Mouse (Mus musculus): Measurements from ENCODE around the gene Fbxl17. TPM values are rescaled to one million over a fixed set of nuclear protein-coding genes. Genes with fewer than 3 reads are reported as not detected.

The Fbxl17 gene
- polyA plus RNA-seq (2015; fragmentation: Nextera tagmentation; extraction: Ambion mirVana) = 7.7 and 8.8 TPM in 2 replicates

- Histone ChIP-seq H3K4me1 (peaks cover 38% of the 10 kb centered on the region), H3K27ac (peak within 1 kb of the TSS; percentile 98), H3K4me2 (peak within 1 kb of the TSS; percentile 75), H3K27me3 (no peaks in the 10 kb centered on the region), H3K9me3 (no peaks in the 10 kb centered on the region), H3K9ac (peak within 1 kb of the TSS; percentile 99), H3K4me3 (peak within 1 kb of the TSS; percentile 91), H3K36me3 (peaks cover 9% of the 10 kb centered on the region; the same call in 1 of the 2 replicates)
- peak; percentile 54 for ATAC-seq (ENCODE audit: insufficient number of reproducible peaks, insufficient read depth, low FRiP score, low TSS enrichment, low read depth)
- under 1% methylated on average over 76 of the region's 80 CpGs for WGBS
These were observed at the start of gene Fbxl17 for GRCm38 (mm10) chr17:63499636-63500155. Gene Fbxl17, minus strand, starts transcription at chr17:63500017.

GRCm38 (mm10) chr17:63547465-63547864, 47.6 kb upstream of the Fbxl17 start:
- Histone ChIP-seq H3K9me3 (0 out of 2 replicates have a peak, but pooled peaks cover 2% of the 10 kb centered on the region), H3K4me1 (no peaks in the 10 kb centered on the region)
- ATAC-seq (ENCODE audit: insufficient number of reproducible peaks, insufficient read depth, low FRiP score, low TSS enrichment, low read depth) = no peak

GRCm38 (mm10) chr17:63534576-63535265, 34.9 kb upstream of the Fbxl17 start:
- no peak overlapping the region for H3K9ac ChIP-seq
- no peaks in the 10 kb centered on the region for H3K27me3 ChIP-seq
- H3K36me3 ChIP-seq = no peaks in the 10 kb centered on the region
- H3K4me1 ChIP-seq = no peaks in the 10 kb centered on the region
- no peaks in the 10 kb centered on the region for H3K9me3 ChIP-seq
- H3K27ac ChIP-seq = no peak overlapping the region
- WGBS = 82% methylated on average over 17 of the region's 17 CpGs
- ATAC-seq (ENCODE audit: insufficient number of reproducible peaks, insufficient read depth, low FRiP score, low TSS enrichment, low read depth) = no peak
- no peak overlapping the region for H3K4me2 ChIP-seq
- H3K4me3 ChIP-seq = no peak overlapping the region

More at GRCm38 (mm10) chr17:63547465-63547864, 47.6 kb upstream of the Fbxl17 start:
- Histone ChIP-seq H3K27ac (no peak overlapping the region), H3K9ac (no peak overlapping the region), H3K4me3 (no peak overlapping the region), H3K4me2 (no peak overlapping the region), H3K36me3 (no peaks in the 10 kb centered on the region), H3K27me3 (no peaks in the 10 kb centered on the region)
- 78% methylated on average over 4 of the region's 4 CpGs for WGBS

- WGBS = 23% methylated on average over 6 of the region's 6 CpGs
- H3K27me3 ChIP-seq = no peaks in the 10 kb centered on the region
- ATAC-seq (ENCODE audit: insufficient number of reproducible peaks, insufficient read depth, low FRiP score, low TSS enrichment, low read depth) = no peak
- H3K9me3 ChIP-seq = no peaks in the 10 kb centered on the region
- H3K4me2 ChIP-seq = no peak overlapping the region
- H3K27ac ChIP-seq = no peak overlapping the region
- no peak overlapping the region for H3K9ac ChIP-seq
- H3K4me3 ChIP-seq = no peak overlapping the region
- H3K4me1 ChIP-seq = no peaks in the 10 kb centered on the region
- H3K36me3 ChIP-seq = no peaks in the 10 kb centered on the region
These were observed 33.4 kb upstream of the Fbxl17 start for GRCm38 (mm10) chr17:63533074-63533836.

- no peaks in the 10 kb centered on the region for H3K4me1 ChIP-seq
- no peak overlapping the region for H3K27ac ChIP-seq
- H3K4me3 ChIP-seq = no peak overlapping the region
- no peaks in the 10 kb centered on the region for H3K36me3 ChIP-seq
- no peaks in the 10 kb centered on the region for H3K27me3 ChIP-seq
- ATAC-seq (ENCODE audit: insufficient number of reproducible peaks, insufficient read depth, low FRiP score, low TSS enrichment, low read depth) = no peak
- WGBS = 83% methylated on average over 6 of the region's 6 CpGs
- H3K9me3 ChIP-seq = no peaks in the 10 kb centered on the region
- H3K9ac ChIP-seq = no peak overlapping the region
- no peak overlapping the region for H3K4me2 ChIP-seq
These were observed 29.7 kb upstream of the Fbxl17 start for GRCm38 (mm10) chr17:63529476-63529875.

- Histone ChIP-seq H3K36me3 (no peaks in the 10 kb centered on the region), H3K4me1 (no peaks in the 10 kb centered on the region), H3K4me3 (no peak overlapping the region), H3K27me3 (no peaks in the 10 kb centered on the region), H3K27ac (no peak overlapping the region), H3K9ac (no peak overlapping the region), H3K9me3 (no peaks in the 10 kb centered on the region), H3K4me2 (no peak overlapping the region)
- no peak for ATAC-seq (ENCODE audit: insufficient number of reproducible peaks, insufficient read depth, low FRiP score, low TSS enrichment, low read depth)
- WGBS = 67% methylated on average over 2 of the region's 2 CpGs
These were observed 20.9 kb upstream of the Fbxl17 start for GRCm38 (mm10) chr17:63520691-63521090.

GRCm38 (mm10) chr17:63510451-63510850, 10.6 kb upstream of the Fbxl17 start:
- 47% methylated on average over 2 of the region's 2 CpGs for WGBS
- no peak overlapping the region for H3K4me2 ChIP-seq
- ATAC-seq (ENCODE audit: insufficient number of reproducible peaks, insufficient read depth, low FRiP score, low TSS enrichment, low read depth) = no peak
- H3K36me3 ChIP-seq = no peaks in the 10 kb centered on the region
- no peak overlapping the region for H3K4me3 ChIP-seq
- no peak overlapping the region for H3K27ac ChIP-seq
- H3K27me3 ChIP-seq = no peaks in the 10 kb centered on the region
- no peaks in the 10 kb centered on the region for H3K9me3 ChIP-seq
- H3K9ac ChIP-seq = no peak overlapping the region
- H3K4me1 ChIP-seq = 0 out of 2 replicates have a peak, but pooled peaks cover 7% of the 10 kb centered on the region

- peak overlapping the region; percentile 75 for H3K4me2 ChIP-seq
- H3K4me3 ChIP-seq = peak overlapping the region; percentile 91; the same call in 1 of the 2 replicates
- peaks cover 29% of the 10 kb centered on the region for H3K4me1 ChIP-seq
- no peak for ATAC-seq (ENCODE audit: insufficient number of reproducible peaks, insufficient read depth, low FRiP score, low TSS enrichment, low read depth)
- 89% methylated on average over 6 of the region's 6 CpGs for WGBS
- no peak overlapping the region for H3K9ac ChIP-seq
- H3K9me3 ChIP-seq = no peaks in the 10 kb centered on the region
- H3K27me3 ChIP-seq = no peaks in the 10 kb centered on the region
- no peak overlapping the region for H3K27ac ChIP-seq
- H3K36me3 ChIP-seq = peaks cover 9% of the 10 kb centered on the region; the same call in 1 of the 2 replicates
These were observed 1.3 kb upstream of the Fbxl17 start for GRCm38 (mm10) chr17:63501091-63501490.

- Histone ChIP-seq H3K9ac (peak overlapping the region; percentile 99), H3K9me3 (no peaks in the 10 kb centered on the region), H3K4me2 (peak overlapping the region; percentile 75), H3K4me3 (peak overlapping the region; percentile 91), H3K36me3 (peaks cover 9% of the 10 kb centered on the region; the same call in 1 of the 2 replicates), H3K27me3 (no peaks in the 10 kb centered on the region), H3K27ac (peak overlapping the region; percentile 98), H3K4me1 (peaks cover 35% of the 10 kb centered on the region)
- WGBS = 1% methylated on average over 64 of the region's 78 CpGs
- ATAC-seq (ENCODE audit: insufficient number of reproducible peaks, insufficient read depth, low FRiP score, low TSS enrichment, low read depth) = peak; percentile 63
These were observed 478 bp upstream of the Fbxl17 start for GRCm38 (mm10) chr17:63500156-63500834.

- H3K9ac ChIP-seq = peak overlapping the region; percentile 99
- 1% methylated on average over 42 of the region's 90 CpGs for WGBS
- peak overlapping the region; percentile 91 for H3K4me3 ChIP-seq
- H3K27ac ChIP-seq = peak overlapping the region; percentile 98
- peaks cover 9% of the 10 kb centered on the region; the same call in 1 of the 2 replicates for H3K36me3 ChIP-seq
- peak overlapping the region; percentile 75 for H3K4me2 ChIP-seq
- no peaks in the 10 kb centered on the region for H3K27me3 ChIP-seq
- peak; percentile 59 for ATAC-seq (ENCODE audit: insufficient number of reproducible peaks, insufficient read depth, low FRiP score, low TSS enrichment, low read depth)
- H3K9me3 ChIP-seq = no peaks in the 10 kb centered on the region
- H3K4me1 ChIP-seq = peaks cover 41% of the 10 kb centered on the region
These were observed 841 bp downstream of the Fbxl17 start for GRCm38 (mm10) chr17:63498717-63499635.

Measured in embryonic facial prominence, embryonic 13.5 days (tissue).